Mouse (Mus musculus) small intestine, adult 2 months (tissue): ENCODE data around the gene Armh2. TPM values are rescaled to one million over a fixed set of nuclear protein-coding genes. Genes with fewer than 3 reads are reported as not detected.

Experiments
- H3K27ac ChIP-seq: fragments of 200-500 bp; 2 replicates; pipeline ENCODE4 v1.5.1; 2012; ENCODE audit warnings: low read depth, low read length, control low read depth, inconsistent platforms; ENCODE audit not compliant: insufficient read depth
- H3K27me3 ChIP-seq: fragments of 200-500 bp; 2 replicates; pipeline ENCODE4 v1.6.1; 2012; ENCODE audit warnings: mild to moderate bottlenecking, moderate library complexity, low read length, inconsistent platforms; ENCODE audit not compliant: control insufficient read depth, insufficient read depth
- H3K36me3 ChIP-seq: fragments of 200-500 bp; 2 replicates; pipeline ENCODE4 v1.6.1; 2012; ENCODE audit warnings: mild to moderate bottlenecking, low read length, control low read depth, inconsistent platforms; ENCODE audit not compliant: control insufficient read depth, insufficient read depth
- H3K4me1 ChIP-seq: fragments of 200-500 bp; 2 replicates; pipeline ENCODE4 v1.6.1; 2012; ENCODE audit warnings: low read length, inconsistent platforms, mixed read lengths; ENCODE audit not compliant: control insufficient read depth, insufficient read depth, insufficient read length
- H3K4me3 ChIP-seq: fragments of 200-500 bp; 2 replicates; pipeline ENCODE4 v1.5.1; 2012; ENCODE audit warnings: low read depth, mild to moderate bottlenecking, control low read depth, inconsistent platforms, low read length, moderate library complexity
- CTCF ChIP-seq: fragments of 200-500 bp; IDR thresholded peaks from 2 replicates; pipeline ENCODE4 v1.5.1; 2012; ENCODE audit warnings: low read depth, mild to moderate bottlenecking, control low read depth, inconsistent platforms, low read length, moderate library complexity, mixed read lengths; ENCODE audit not compliant: insufficient replicate concordance, insufficient read length; ENCODE audit errors: extremely low read depth
- POLR2A ChIP-seq: fragments of 200-500 bp; IDR thresholded peaks from 2 replicates; pipeline ENCODE4 v1.6.1; 2012; ENCODE audit warnings: low read depth, mild to moderate bottlenecking, control low read depth, inconsistent platforms, low read length, moderate library complexity
- WGBS: fragments of 180-500 bp; shearing (Covaris S2); methylation state at CpG from one replicate; pipeline ENCODE4 v1.1.7; 2018; 5-methylcytosine and 5-hydroxymethylcytosine counted together
- polyA plus RNA-seq: library from polyadenylated mRNA; depleted of rRNA; stranded (reverse); fragments of >200 nt; gene quantifications from 2 replicates; pipeline ENCODE4 v1.2.3, GENCODE M21; 2012; rRNA removed

The Armh2 gene
- not detected in 2 replicates for polyA plus RNA-seq

GRCm38 (mm10) chr13:24741028-24741427, at the start of gene Armh2:
Gene Armh2, plus strand, starts transcription at chr13:24741232.
- Histone ChIP-seq H3K36me3 (peaks cover 3% of the 10 kb centered on the region; the same call in 1 of the 2 replicates), H3K27me3 (no peaks in the 10 kb centered on the region), H3K4me3 (no peak within 1 kb of the TSS), H3K27ac (no peak within 1 kb of the TSS), H3K4me1 (no peaks in the 10 kb centered on the region)
- TF ChIP-seq CTCF: no peak
- no peak for TF ChIP-seq POLR2A
- WGBS: 91% methylated on average over 10 of the region's 10 CpGs

- H3K4me3 ChIP-seq: no peak overlapping the region
- no peaks in the 10 kb centered on the region for H3K27me3 ChIP-seq
- no peaks in the 10 kb centered on the region for H3K4me1 ChIP-seq
- TF ChIP-seq CTCF (no peak), POLR2A (no peak)
- WGBS: 89% methylated on average over 7 of the region's 7 CpGs
- no peaks in the 10 kb centered on the region for H3K36me3 ChIP-seq
- H3K27ac ChIP-seq: no peak overlapping the region
Observed at GRCm38 (mm10) chr13:24693312-24693711, 47.7 kb upstream of the Armh2 start.

GRCm38 (mm10) chr13:24698746-24699145, 42.3 kb upstream of the Armh2 start:
- H3K4me1 ChIP-seq: no peaks in the 10 kb centered on the region
- H3K27me3 ChIP-seq: no peaks in the 10 kb centered on the region
- no peak overlapping the region for H3K4me3 ChIP-seq
- no peak for TF ChIP-seq POLR2A
- no peak for TF ChIP-seq CTCF
- no peak overlapping the region for H3K27ac ChIP-seq
- no peaks in the 10 kb centered on the region for H3K36me3 ChIP-seq
- 58% methylated on average over 4 of the region's 4 CpGs for WGBS

- no peaks in the 10 kb centered on the region for H3K4me1 ChIP-seq
- 88% methylated on average over 5 of the region's 5 CpGs for WGBS
- no peak for TF ChIP-seq POLR2A
- H3K4me3 ChIP-seq: no peak overlapping the region
- no peak overlapping the region for H3K27ac ChIP-seq
- no peaks in the 10 kb centered on the region for H3K36me3 ChIP-seq
- H3K27me3 ChIP-seq: no peaks in the 10 kb centered on the region
Observed at GRCm38 (mm10) chr13:24702128-24702527, 38.9 kb upstream of the Armh2 start.

- TF ChIP-seq POLR2A (no peak), CTCF (no peak)
- no peaks in the 10 kb centered on the region for H3K36me3 ChIP-seq
Observed at GRCm38 (mm10) chr13:24709656-24710396, 31.2 kb upstream of the Armh2 start.

GRCm38 (mm10) chr13:24710968-24711367, 30.1 kb upstream of the Armh2 start:
- 23% methylated on average over 7 of the region's 7 CpGs for WGBS

More at GRCm38 (mm10) chr13:24709656-24710396, 31.2 kb upstream of the Armh2 start:
- peaks cover 13% of the 10 kb centered on the region; the same call in 1 of the 2 replicates for H3K4me1 ChIP-seq
- no peak overlapping the region for H3K4me3 ChIP-seq
- 27% methylated on average over 12 of the region's 12 CpGs for WGBS
- no peaks in the 10 kb centered on the region for H3K27me3 ChIP-seq
- peak overlapping the region; percentile 48 for H3K27ac ChIP-seq

GRCm38 (mm10) chr13:24712581-24713130, 28.4 kb upstream of the Armh2 start:
- Histone ChIP-seq H3K27ac (peak overlapping the region; percentile 13; the same call in 1 of the 2 replicates), H3K4me1 (peaks cover 27% of the 10 kb centered on the region), H3K36me3 (no peaks in the 10 kb centered on the region), H3K4me3 (no peak overlapping the region), H3K27me3 (no peaks in the 10 kb centered on the region)
- TF ChIP-seq CTCF: no peak
- no peak for TF ChIP-seq POLR2A
- 29% methylated on average over 7 of the region's 7 CpGs for WGBS

More at GRCm38 (mm10) chr13:24710968-24711367, 30.1 kb upstream of the Armh2 start:
- no peaks in the 10 kb centered on the region for H3K27me3 ChIP-seq
- no peak overlapping the region for H3K4me3 ChIP-seq
- H3K4me1 ChIP-seq: peaks cover 16% of the 10 kb centered on the region; the same call in 1 of the 2 replicates
- peak overlapping the region; percentile 48 for H3K27ac ChIP-seq
- H3K36me3 ChIP-seq: no peaks in the 10 kb centered on the region
- TF ChIP-seq POLR2A (no peak), CTCF (no peak)
